Mouse (Mus musculus): Measurements from ENCODE around the gene Rybp.

The Rybp gene

GRCm38 (mm10) chr6:100219971-100220370 lies 67.3 kb downstream of the Rybp start:
- no peak for DNase-seq (ENCODE audit: low read depth)

GRCm38 (mm10) chr6:100218541-100219341 lies 68.5 kb downstream of the Rybp start:
- no peak for DNase-seq (ENCODE audit: low read depth)

- no peak for DNase-seq (ENCODE audit: low read depth)
These were observed 69.8 kb downstream of the Rybp start for GRCm38 (mm10) chr6:100217507-100217906.

- no peak for DNase-seq (ENCODE audit: low read depth)
These were observed 70.3 kb downstream of the Rybp start for GRCm38 (mm10) chr6:100216945-100217344.

- DNase-seq (ENCODE audit: low read depth) = no peak
These were observed 71.5 kb downstream of the Rybp start for GRCm38 (mm10) chr6:100215809-100216208.

GRCm38 (mm10) chr6:100214132-100214913 lies 73.0 kb downstream of the Rybp start:
- DNase-seq (ENCODE audit: low read depth) = no peak

- no peak for DNase-seq (ENCODE audit: low read depth)
These were observed 73.7 kb downstream of the Rybp start for GRCm38 (mm10) chr6:100213596-100213995.

- DNase-seq (ENCODE audit: low read depth) = no peak
These were observed 74.5 kb downstream of the Rybp start for GRCm38 (mm10) chr6:100212820-100213219.

- no peak for DNase-seq (ENCODE audit: low read depth)
These were observed 75.6 kb downstream of the Rybp start for GRCm38 (mm10) chr6:100211646-100212045.

GRCm38 (mm10) chr6:100210517-100210916 lies 76.8 kb downstream of the Rybp start:
- no peak for DNase-seq (ENCODE audit: low read depth)

GRCm38 (mm10) chr6:100206741-100207275 lies 80.5 kb downstream of the Rybp start:
- DNase-seq (ENCODE audit: low read depth) = peak; percentile 30

GRCm38 (mm10) chr6:100206261-100206660 lies 81.0 kb downstream of the Rybp start:
- no peak for DNase-seq (ENCODE audit: low read depth)

GRCm38 (mm10) chr6:100204436-100204835 lies 82.8 kb downstream of the Rybp start:
- DNase-seq (ENCODE audit: low read depth) = no peak

GRCm38 (mm10) chr6:100203492-100203891 lies 83.8 kb downstream of the Rybp start:
- DNase-seq (ENCODE audit: low read depth) = no peak

- DNase-seq (ENCODE audit: low read depth) = no peak
These were observed 85.2 kb downstream of the Rybp start for GRCm38 (mm10) chr6:100202091-100202490.

GRCm38 (mm10) chr6:100197102-100197501 lies 90.2 kb downstream of the Rybp start:
- DNase-seq (ENCODE audit: low read depth) = no peak

- DNase-seq (ENCODE audit: low read depth) = no peak
These were observed 91.3 kb downstream of the Rybp start for GRCm38 (mm10) chr6:100195870-100196409.

- DNase-seq (ENCODE audit: low read depth) = no peak
These were observed 92.2 kb downstream of the Rybp start for GRCm38 (mm10) chr6:100195091-100195490.

- no peak for DNase-seq (ENCODE audit: low read depth)
These were observed 93.5 kb downstream of the Rybp start for GRCm38 (mm10) chr6:100193760-100194159.

GRCm38 (mm10) chr6:100192691-100193229 lies 94.5 kb downstream of the Rybp start:
- no peak for DNase-seq (ENCODE audit: low read depth)

GRCm38 (mm10) chr6:100190803-100191559 lies 96.3 kb downstream of the Rybp start:
- no peak for DNase-seq (ENCODE audit: low read depth)

- no peak for DNase-seq (ENCODE audit: low read depth)
These were observed 97.0 kb downstream of the Rybp start for GRCm38 (mm10) chr6:100190310-100190709.

Data from c-Kit-positive CD71-negative TER-119-negative erythroid progenitor cells, embryonic 14.5 days (primary cell).